Mouse (Mus musculus): Measurements from ENCODE around the gene Tbc1d1.

DNA sequence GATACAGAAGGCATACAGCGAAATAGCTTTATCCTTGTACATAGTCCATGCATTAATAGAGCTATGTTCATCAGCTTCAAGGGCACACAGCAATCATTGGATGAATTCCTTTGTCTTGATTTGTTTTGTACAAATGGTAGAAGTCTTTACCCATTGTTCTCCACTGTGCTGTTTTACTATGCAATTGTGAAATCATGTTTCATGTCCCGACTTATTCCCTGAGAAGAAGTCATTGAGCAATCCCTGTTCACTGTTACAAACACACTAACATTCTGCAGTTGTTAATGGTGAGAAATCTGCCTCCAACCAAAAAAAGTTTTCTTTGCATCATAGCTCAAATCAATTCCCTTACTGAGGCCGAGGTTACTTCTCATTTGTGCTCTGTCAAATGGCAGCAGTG is 15.9 kb upstream of the Tbc1d1 start:
- no peak for TF ChIP-seq EP300 (IDR thresholded peaks at IDR 0.05; ENCODE audit: low read depth)
- no peak for TF ChIP-seq CTCF (IDR thresholded peaks at IDR 0.05; ENCODE audit: low read depth)
